Mouse (Mus musculus) heart, postnatal 0 days (tissue): ENCODE data around the gene Map4k3.

Source experiments
- CTCF ChIP-seq: IDR thresholded peaks from 2 replicates; pipeline ENCODE4 v1.5.1; 2016; ENCODE audit warnings: antibody characterized with exemption, control low read depth, low read depth
- EP300 ChIP-seq: IDR thresholded peaks from 2 replicates; pipeline ENCODE4 v1.6.1; 2016; ENCODE audit warnings: antibody characterized with exemption, low read depth

DNA sequence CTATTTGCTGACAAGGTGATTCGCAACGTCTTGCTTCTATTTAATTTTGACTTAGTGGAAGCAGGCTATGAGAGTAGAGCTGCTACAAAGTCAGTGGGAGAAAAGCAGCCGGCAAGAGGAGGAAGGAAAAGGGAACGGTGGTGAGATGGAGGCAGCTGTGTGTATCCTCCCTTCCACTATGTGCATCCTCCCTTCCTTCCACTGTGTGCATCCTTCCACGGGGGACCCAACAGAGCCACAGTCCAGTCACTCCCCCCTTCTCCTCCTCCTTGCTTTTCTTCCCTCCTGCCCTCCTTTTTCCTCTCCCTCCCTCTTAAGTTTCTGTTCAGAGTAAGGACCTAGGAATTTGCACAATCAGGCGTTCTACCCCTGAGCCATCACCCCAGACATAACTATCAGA, 21.7 kb downstream of the Map4k3 start:
- no peak for TF ChIP-seq CTCF
- no peak for TF ChIP-seq EP300
